Mouse (Mus musculus): ENCODE results near the gene Lmx1a. TPM values are rescaled to one million over a fixed set of nuclear protein-coding genes. Genes with fewer than 3 reads are reported as not detected.

The Lmx1a gene
- total RNA-seq, 4 experiments from 2014 or later = not detected

DNA sequence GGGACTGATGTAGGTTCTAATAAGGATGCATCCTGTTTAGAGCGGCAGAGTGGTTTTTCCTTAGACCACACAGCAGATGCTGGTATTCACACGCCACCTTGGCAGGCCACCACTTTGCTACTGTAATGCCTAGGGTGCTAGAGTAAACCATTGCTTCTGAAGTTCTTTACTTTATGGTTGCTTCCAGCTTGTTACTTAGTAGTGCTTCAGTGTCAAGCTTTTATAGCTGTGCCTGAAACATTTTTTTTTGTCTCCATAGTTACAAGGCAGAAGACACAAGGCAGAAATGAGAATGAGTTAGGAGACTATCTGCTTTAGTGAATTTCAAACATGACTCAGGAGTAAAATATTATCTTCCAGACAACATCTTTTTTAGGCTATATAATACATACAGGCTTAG, 95.0 kb downstream of the Lmx1a start:
- no peak for DNase-seq (ENCODE audit: low spot score)

DNA sequence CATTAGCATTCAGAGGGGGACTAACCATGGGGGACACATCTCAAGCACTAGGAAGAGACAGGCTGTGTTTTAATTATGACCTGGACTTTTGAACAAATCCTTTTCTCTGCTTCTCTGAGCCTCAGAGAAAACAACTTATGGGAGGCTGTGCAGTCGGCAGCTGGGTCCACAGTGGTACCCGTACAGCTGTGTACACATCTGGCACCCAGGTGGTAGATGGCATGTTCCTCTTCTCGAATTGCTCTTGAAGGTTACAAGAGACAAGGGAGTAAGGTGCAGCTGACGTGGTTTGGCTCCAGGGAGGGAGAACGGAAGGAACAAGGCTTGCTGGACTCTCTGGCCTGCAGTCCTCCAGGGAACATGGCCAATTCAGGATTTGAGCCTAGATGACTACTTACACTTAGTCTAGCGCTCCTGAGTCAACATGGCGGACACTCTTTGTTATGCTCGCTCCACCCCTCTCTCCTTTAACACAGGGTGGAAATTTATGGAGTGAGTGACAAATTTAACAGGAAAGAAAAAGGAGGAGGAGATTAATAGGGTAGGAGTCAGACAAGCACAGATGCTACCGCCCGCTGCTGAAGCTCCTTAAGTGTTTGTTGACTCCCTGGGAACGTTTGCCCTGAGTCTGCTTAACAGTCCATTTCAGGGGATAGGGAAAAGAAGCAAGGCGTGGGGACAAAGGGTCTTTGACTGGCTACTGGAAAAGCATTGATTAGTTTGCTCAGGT, 99.8 kb downstream of the Lmx1a start:
- no peak for DNase-seq (ENCODE audit: low spot score)

DNA sequence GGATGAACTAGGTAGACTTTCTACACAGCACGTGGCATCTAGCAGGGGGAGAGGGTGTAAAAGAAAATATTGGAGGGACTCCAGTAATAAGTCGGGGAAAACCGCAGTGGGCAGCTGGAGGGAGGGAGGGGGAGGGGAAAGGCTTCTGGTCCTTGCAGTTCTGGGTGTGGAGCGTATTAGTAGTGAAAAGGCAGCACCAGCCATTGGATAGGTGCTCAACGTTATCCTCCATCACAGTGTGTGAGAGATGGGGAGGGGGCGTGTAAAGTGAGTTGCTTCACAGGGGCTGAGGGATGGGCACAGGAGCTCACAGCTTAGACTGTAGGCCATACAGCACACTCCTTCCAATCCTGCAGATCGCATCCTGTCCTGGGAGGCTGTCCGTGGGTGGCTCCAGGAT, 100.4 kb downstream of the Lmx1a start:
- no peak for DNase-seq (ENCODE audit: low spot score)

DNA sequence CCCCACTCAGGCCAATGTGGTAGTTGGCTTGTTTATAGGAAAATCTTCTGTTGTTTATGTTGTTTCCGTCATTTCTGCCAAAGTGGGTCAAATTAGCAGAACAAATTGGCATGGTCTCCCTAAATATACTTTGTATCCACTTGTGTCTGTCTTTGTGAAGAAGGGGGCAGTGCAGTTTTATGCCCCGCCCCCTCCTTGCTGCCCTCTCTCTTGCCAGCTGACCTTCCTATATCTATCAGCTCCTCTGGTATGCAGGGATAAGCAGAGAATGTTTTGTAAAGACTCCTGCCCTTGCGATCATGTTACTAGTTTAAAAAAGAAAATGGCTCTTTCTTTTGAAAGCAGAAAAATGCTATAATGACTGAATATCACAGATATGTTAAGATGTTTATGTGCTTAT, 101.7 kb downstream of the Lmx1a start:
- DNase-seq (ENCODE audit: low spot score) = no peak

DNA sequence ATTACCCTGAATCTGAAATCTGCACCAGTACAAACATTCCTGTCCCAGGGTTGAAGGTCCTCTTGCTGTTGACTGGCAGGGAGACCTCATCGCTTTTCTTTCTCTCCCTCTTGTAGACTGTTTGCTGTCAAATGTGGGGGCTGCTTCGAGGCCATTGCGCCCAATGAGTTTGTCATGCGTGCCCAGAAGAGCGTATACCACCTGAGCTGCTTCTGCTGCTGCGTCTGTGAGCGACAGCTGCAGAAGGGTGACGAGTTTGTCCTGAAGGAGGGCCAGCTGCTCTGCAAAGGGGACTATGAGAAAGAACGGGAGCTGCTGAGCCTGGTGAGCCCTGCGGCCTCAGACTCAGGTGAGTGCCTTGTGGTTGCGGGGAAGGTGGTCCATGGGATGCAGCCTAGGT, 102.2 kb downstream of the Lmx1a start:
- DNase-seq (ENCODE audit: low spot score) = no peak

DNA sequence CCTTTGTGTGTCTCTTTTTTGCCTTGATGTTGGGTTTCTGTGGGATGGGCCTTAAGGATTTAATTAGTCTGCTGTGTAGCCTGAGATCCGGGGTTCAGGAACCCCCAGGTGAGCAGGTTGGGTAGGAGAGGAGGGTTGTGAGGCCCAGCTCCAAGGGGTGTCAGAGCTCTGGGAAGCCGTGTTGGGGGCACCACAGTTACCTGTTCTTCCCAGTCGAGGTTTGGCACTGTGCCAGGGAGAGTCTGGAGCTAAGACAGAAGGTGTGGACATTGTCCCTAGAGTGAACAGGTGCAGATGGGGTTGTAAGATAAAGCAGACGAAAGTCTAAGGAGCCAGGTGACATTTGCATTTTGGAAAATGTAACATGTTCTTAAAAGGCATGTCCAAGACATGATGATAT, 112.9 kb downstream of the Lmx1a start:
- no peak for DNase-seq (ENCODE audit: low spot score)

DNA sequence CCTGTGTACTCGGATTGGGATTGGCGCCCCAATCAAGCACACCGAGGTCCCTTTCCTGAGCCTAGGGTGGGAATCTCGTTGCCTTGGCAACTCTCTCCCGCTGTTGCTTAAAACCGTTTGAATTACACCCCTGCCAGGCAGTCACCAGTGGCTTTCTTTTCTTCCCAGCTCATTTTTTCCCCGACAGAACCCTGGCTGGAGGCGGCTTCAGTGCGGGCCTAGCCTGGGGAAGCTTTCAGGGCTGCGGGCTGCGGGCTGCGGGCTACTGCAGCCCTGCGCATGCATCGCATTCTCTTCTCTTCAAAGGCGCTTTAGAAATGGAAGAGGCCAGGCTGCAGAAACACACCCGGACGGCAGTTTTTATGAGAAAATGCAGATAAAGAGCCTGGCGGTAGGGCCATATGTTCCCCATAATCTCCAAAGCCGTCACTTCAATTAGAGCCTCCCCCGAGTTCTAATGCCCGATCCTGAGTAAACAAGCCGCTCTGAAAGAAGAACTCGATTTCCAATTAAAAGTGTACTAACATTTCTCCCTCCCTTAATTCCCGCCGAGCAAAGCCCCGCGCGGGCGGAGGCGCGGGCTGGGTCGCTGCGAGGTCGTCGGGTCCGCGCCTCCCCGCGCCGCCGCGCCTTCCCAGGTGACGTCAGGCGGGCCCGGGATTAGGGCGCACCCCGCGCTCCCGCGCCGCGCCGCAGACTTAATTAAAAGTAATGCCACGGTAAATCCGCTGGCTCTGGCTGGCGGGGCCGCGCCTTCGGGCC, 113.7 kb downstream of the Lmx1a start:
- no peak for DNase-seq (ENCODE audit: low spot score)

DNA sequence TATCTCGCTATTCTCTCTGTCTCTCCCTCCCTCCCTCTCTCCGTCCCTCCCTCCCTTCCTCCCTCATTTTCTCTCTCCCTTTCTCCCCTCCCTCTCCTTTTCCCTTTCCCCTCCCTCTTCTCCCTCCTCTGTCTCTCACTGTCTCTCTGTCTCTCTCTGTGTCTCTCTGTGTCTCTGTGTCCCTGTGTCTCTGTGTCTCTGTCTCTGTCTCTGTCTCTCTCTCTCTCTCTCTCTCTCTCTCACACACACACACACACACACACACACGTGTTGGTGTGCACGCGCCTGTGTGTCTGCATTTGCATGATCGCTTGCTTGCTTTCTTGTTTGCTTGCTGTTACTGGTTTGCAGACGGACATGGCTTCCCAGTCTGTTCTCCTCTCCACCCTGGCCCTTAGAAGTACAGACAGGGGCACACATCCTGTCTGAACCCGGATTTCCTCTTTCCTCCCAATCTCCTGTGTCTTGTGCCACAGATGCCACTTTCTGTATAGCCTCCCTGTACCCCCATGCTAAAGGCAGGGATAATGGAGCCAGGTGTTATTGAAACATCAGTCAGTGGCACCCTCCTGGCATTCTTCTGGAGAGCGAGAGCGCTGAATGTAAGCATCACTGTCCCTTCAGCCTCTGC, 114.4 kb downstream of the Lmx1a start:
- DNase-seq (ENCODE audit: low spot score) = no peak

DNA sequence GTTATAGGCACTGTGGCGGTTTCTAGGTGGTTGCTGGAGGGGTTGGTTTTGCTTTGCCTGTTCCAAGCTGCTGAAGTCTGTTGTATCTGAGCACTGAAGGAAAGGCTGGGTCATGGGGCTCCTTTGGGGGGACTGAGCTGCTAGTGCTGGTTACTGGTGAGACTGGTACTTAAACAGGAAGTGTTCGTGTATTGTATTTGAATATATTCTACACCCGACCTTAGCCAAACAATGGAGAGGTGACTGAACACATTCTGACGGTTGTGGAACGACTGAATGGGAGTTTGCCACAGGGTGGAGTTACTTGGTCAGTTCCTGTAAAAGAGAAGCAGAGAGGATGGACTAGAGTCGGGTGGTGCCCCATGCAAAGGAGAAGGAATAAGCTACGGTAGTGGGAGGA, 115.8 kb downstream of the Lmx1a start:
- DNase-seq (ENCODE audit: low spot score) = no peak

DNA sequence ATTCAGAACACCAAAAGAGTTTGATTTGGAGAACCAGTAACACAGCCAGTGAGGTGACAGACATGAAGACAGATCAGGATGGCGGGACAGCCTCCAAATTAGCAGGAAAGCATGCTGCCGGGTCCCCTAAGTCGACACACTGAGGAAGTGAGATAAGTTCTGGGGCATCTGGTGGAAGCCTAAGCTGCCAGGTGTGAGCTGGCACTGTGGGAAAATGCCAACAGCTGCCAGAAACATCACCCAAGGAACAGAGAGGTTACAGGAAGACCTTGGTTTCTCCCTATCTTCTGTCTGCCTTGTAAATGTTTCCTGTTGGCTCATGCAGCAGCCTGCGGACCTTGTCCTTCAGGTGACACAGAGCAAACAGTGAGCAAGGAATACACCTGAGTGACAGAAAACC, 122.1 kb downstream of the Lmx1a start:
- no peak for DNase-seq (ENCODE audit: low spot score)

DNA sequence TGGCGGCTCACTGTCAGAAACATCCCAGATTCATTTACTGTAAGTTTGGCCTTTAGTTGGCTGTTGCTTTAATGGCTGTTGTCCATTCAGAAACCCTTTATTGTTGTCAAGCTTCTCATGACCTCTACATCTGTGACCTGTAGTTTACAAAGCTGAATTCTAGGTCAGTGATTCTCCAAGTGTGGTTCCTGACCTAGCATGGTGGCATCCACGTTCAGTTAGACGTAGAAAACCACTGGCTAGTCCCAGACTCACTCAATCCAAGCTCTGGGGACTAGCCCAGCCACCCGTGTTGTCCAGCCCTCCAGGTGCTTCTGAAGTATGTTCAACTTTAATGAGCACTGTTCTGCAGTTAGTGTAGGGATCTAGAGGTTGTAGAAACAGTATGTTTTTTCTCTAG, 126.1 kb downstream of the Lmx1a start:
- no peak for DNase-seq (ENCODE audit: low spot score)

DNA sequence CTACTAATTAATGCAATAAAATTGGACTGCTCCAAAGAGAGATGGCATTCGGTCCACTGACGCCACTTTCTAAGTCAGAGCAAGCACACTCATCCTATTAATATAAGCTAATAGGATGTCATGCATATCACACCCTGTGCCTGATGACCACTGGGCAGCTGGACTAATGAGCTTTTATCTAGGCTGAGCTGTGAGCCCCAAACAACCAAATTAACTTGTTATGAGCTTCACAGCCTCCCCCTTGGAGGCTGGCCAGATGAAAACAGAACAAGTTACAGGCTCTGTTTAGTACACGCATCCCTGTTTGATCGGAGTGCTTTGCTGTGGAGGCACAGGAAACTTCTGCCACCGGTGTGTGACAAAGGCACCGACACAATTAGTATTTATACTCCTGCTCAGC, 128.0 kb downstream of the Lmx1a start:
- no peak for DNase-seq (ENCODE audit: low spot score)

DNA sequence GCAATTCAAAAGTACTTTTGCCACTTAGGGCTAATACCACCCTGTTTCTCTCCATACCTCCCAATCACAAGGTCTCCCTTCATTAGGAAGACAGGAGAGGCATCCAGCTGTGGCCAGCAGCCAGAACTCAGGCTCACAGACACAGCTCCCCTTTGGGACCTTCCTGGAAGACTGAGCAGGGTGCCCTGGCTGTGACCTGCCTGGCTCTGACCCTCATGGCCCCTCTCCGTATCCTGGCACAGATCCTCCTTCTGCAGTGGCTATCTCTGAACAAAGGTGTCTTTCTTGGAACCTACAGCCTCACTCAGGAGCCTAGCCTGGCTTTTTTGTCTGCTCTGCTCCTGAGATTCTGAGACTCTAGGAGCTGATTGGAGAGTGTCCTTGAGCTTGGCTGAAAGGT, 128.6 kb downstream of the Lmx1a start:
- no peak for DNase-seq (ENCODE audit: low spot score)

DNA sequence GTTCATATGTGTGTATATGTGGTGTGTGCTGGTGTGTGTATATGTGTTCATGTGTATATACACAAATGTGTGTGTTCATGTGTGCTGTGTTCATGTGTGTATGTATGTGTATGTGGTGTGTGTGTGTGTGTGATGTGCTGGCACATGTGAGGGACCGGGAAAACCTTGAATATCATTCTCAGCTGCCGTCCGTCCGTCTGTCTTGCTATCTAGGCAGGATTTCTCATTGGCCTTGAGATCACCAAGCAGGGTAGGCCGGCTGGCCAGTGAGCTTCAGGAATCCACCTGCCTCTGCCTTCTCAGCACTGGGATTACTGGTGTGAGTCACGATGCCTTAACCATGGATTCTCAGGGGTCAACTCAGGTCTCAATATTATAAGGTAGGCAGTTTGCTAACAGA, 131.0 kb downstream of the Lmx1a start:
- no peak for DNase-seq (ENCODE audit: low spot score)

DNA sequence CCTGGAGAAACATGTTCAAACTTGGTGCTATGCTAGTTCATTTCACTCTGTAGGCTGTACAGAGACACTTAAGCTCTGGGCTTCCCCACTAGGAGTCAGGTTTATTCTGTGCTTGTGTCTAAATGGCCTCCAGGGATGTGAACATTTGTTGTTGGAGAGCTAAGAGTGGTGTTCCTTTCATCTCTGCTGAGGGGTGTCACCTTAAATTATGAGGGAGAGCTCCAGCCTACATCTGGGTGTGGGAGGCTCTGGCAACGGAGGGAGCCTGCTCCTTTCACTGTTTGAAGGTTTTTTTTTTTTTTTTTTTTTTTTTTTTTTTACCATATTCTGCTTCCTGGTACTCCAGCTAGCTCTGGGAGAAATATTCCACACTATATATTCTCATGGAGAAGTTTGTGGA, 132.1 kb downstream of the Lmx1a start:
- DNase-seq (ENCODE audit: low spot score) = no peak

DNA sequence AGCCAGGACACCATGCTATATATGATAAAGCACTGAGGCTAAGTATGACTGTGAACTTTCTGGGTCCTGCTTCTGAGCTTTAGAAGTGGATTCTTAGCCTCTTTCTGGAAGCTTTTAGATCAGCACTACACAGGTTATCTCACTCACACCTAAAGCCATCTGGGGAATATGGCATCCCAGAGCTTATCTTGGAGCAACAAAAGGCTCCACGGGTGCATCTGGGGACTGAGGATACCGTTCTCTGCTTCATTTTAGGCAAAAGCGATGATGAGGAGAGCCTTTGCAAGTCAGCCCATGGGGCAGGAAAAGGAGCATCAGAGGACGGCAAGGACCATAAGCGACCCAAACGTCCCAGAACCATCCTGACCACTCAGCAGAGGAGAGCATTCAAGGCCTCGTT, 141.3 kb downstream of the Lmx1a start:
- DNase-seq (ENCODE audit: low spot score) = no peak

DNA sequence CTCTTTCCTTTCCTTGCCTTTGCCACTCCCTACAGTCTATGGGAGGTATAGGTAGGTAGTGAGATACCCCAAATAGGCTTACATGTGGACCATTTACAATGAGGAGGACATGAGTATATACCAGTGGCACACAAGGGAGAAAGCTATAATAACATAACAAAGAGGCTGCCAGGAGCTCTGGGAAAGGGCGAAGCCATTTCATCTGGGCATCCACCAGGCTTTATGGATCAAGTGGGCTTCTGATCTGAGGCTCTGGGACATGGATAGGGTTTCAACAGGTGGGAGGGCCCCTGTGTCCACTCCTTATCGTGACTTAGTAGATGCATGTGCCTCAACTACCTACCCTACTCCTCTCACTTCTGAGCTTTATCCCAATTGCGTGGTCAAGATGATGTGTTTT, 142.6 kb downstream of the Lmx1a start:
- no peak for DNase-seq (ENCODE audit: low spot score)

DNA sequence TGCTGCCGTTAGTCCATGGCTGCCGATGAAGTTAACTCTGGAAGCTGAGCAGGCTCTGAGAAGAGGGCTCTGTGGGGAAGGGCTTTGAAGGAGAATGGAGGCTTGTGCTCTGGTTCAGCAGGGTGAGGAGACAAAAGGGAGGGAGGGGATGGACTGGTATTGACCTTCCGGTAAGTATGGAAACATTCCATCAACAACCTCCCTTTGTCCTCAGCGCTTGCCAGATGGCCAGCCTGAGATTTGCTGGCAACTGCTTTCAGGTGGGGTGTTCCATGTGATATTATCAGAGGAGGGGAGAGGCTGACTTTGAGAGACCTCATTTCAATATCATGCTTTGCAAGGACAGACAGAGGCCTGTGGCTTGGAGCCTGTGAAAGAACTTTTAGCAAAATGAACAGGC, 165.8 kb downstream of the Lmx1a start:
- no peak for DNase-seq (ENCODE audit: low spot score)

DNA sequence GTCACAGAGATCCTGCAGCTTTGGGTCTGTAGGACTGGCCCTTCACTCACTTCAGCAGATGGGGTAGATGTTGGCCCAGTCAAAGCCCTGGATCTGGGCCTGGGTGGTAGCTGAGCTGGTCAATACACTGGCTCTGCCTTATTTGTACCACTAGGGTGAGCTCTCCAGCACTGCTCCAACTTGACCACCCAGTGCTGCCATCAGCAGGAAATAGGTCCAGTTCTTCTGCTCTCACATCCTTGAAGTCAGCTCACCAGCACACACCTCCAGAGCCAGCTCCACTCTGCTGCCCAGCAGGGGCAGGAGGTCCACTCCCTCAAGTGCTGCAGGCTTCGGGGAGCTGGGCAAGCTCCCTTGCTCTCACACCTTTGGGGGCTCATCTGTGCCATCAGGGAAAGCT, 183.0 kb downstream of the Lmx1a start:
- no peak for DNase-seq (ENCODE audit: low spot score)

DNA sequence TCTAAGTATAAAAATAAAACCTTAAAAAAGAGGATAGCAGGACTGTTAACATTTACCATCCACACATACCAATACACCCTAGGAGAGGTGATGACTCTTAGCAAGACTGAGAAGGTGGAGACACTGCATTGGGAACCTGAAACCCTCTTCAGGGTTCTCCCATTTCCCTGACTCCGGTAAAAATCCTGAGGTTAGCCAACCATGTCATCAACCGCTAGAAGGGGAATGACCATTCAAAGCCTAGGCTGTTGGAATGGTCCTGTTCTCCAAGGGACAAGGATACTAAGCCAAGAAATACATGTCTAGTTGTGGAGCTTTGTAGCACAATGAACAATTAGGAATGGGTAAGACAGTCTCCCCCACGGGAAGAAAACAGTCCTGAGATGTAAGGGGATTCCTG, 185.1 kb downstream of the Lmx1a start:
- no peak for DNase-seq (ENCODE audit: low spot score)

DNA sequence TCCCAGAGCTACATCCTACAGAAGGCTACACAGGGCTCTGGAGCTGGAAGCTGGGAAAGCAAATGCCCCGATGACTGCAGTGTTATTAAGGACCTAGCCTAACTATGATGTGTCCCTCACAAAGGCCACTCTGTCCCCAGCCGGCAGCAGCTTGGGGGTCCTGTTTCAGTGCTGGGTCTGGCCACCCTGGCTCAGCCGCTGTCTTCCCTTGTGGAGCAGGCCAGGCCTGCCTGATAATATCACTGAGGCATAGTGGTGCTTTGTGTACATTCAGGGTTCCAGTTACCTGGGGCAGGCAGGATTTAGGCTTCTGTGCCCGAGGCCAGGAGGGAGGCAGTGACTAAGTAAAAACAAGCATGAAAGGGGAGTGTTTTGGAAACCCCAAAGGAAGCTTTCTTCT, 188.9 kb downstream of the Lmx1a start:
- DNase-seq (ENCODE audit: low spot score) = no peak

DNA sequence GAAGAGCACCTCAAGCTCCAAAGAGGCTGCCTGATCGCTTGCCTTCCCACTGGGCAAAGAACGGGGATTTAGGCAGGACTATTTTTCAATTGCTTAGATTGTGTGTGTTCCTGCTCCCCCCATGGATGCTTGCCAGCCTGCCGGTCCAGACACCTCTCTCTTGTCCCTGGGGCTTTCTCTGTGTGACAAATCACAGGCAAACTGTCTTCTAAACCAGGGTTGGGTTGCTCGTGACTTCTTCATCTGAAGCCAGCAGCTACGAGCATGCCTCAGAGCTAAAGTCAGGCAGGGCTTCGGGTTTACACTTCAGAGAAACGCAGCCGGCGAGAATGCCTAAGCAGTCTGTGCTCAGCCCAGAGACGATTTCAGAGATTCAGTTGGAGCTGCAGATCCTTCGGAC, 189.3 kb downstream of the Lmx1a start:
- no peak for DNase-seq (ENCODE audit: low spot score)

DNA sequence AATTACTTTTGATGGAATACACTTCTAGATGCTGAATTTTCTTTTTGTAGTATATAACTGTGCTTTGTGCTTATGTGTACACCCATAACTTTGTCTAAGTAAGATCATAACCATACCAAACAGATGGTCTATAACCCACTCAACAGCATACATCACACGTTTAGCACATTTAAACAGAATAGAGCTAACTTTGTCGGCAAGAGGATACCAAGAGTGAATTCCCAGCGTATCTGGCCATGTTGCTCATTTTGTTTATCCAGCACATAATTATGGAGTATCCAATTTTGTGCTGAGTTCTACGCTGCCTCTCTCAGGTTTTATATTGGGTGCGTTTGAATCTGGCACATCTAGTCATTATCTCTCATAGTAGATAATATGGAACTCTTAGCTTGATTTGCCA, 196.7 kb downstream of the Lmx1a start:
- no peak for DNase-seq (ENCODE audit: low spot score)
